Mouse (Mus musculus): ENCODE measurements around the gene Olfr1347. TPM values are rescaled to one million over a fixed set of nuclear protein-coding genes. Genes with fewer than 3 reads are reported as not detected.

The Olfr1347 gene
- polyA plus RNA-seq, 1 experiment from 2014 or later: not detected

DNA sequence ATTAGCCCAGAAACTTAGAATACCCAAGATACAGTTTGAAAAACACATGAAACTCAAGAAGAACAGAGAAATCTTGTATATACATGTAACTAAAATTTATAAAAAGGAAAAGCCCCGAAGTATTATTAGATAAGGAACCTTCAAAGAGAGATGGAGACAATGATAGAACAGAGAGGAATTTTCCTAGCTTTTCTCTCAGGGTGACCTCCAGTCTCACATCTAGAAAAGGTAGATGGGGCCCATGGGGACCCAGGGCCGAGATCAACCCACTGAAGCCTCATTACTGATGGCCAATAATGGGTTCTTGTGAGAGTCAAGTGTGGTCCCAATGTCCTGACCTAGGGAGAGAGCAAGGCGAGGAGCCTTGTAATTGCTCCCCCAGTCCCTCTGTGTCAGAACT lies 61.2 kb downstream of the Olfr1347 start, which contains the start of gene Olfr1344:
Olfr1344 (plus strand) TSS at position 301 of the 400 bp plus-strand sequence.
- Histone ChIP-seq H3K9me3 (no peaks in the 10 kb centered on the region), H3K27ac (no peak within 1 kb of the TSS), H3K9ac (no peak within 1 kb of the TSS), H3K4me3 (no peak within 1 kb of the TSS), H3K4me2 (replicated peaks) (no peak within 1 kb of the TSS), H3K36me3 (no peaks in the 10 kb centered on the region), H3K4me1 (no peaks in the 10 kb centered on the region), H3K27me3 (no peaks in the 10 kb centered on the region)
- WGBS: 62% methylated on average over 3 of the region's 3 CpGs
- ATAC-seq (ENCODE audit: low FRiP score, low read depth): no peak

Other genes with a start within 250 kb of the Olfr1347 start
- not detected in 2 replicates for gene Epp13, start 247.0 kb downstream of the Olfr1347 start, polyA plus RNA-seq (2015; fragmentation: Nextera tagmentation; extraction: Ambion mirVana)
- 10.0 and 11.9 TPM in 2 replicates for gene Zfp667, start 213.2 kb downstream of the Olfr1347 start, polyA plus RNA-seq (2015; fragmentation: Nextera tagmentation; extraction: Ambion mirVana)
- gene Zfp583, start 168.5 kb downstream of the Olfr1347 start, polyA plus RNA-seq (2015; fragmentation: Nextera tagmentation; extraction: Ambion mirVana): 9.3 and 9.6 TPM in 2 replicates
- gene Gm3854, start 156.0 kb downstream of the Olfr1347 start, polyA plus RNA-seq (2015; fragmentation: Nextera tagmentation; extraction: Ambion mirVana): 3.2 and 3.3 TPM in 2 replicates
- 2.7 and 3.7 TPM in 2 replicates for gene Zfp78, start 136.5 kb downstream of the Olfr1347 start, polyA plus RNA-seq (2015; fragmentation: Nextera tagmentation; extraction: Ambion mirVana)
- 11.8 and 12.5 TPM in 2 replicates for gene Zfp28, start 116.5 kb downstream of the Olfr1347 start, polyA plus RNA-seq (2015; fragmentation: Nextera tagmentation; extraction: Ambion mirVana)
- 0.41 TPM in 1 of 2 replicates, not detected in the other for gene Smim17, start 101.0 kb downstream of the Olfr1347 start, polyA plus RNA-seq (2015; fragmentation: Nextera tagmentation; extraction: Ambion mirVana)
- not detected in 2 replicates for gene Gm20715, start 89.5 kb downstream of the Olfr1347 start, polyA plus RNA-seq (2015; fragmentation: Nextera tagmentation; extraction: Ambion mirVana)
- gene Olfr1344, start 61.1 kb downstream of the Olfr1347 start, polyA plus RNA-seq (2015; fragmentation: Nextera tagmentation; extraction: Ambion mirVana): not detected in 2 replicates
- gene Olfr1336, start 43.6 kb downstream of the Olfr1347 start, polyA plus RNA-seq (2015; fragmentation: Nextera tagmentation; extraction: Ambion mirVana): not detected in 2 replicates
- not detected in 2 replicates for gene Olfr1346, start 32.7 kb downstream of the Olfr1347 start, polyA plus RNA-seq (2015; fragmentation: Nextera tagmentation; extraction: Ambion mirVana)
- not detected in 2 replicates for gene Olfr5, start 12.8 kb downstream of the Olfr1347 start, polyA plus RNA-seq (2015; fragmentation: Nextera tagmentation; extraction: Ambion mirVana)
- not detected in 2 replicates for gene Olfr1348, start 9.0 kb upstream of the Olfr1347 start, polyA plus RNA-seq (2015; fragmentation: Nextera tagmentation; extraction: Ambion mirVana)
- not detected in 2 replicates for gene Olfr1349, start 23.2 kb upstream of the Olfr1347 start, polyA plus RNA-seq (2015; fragmentation: Nextera tagmentation; extraction: Ambion mirVana)
- gene Olfr1350, start 65.1 kb upstream of the Olfr1347 start, polyA plus RNA-seq (2015; fragmentation: Nextera tagmentation; extraction: Ambion mirVana): not detected in 2 replicates
- gene Zim1, start 196.7 kb upstream of the Olfr1347 start, polyA plus RNA-seq (2015; fragmentation: Nextera tagmentation; extraction: Ambion mirVana): 4.8 and 6.4 TPM in 2 replicates
- 230 and 252 TPM in 2 replicates for gene Peg3, start 230.7 kb upstream of the Olfr1347 start, polyA plus RNA-seq (2015; fragmentation: Nextera tagmentation; extraction: Ambion mirVana)
- gene Usp29, start 230.8 kb upstream of the Olfr1347 start, polyA plus RNA-seq (2015; fragmentation: Nextera tagmentation; extraction: Ambion mirVana): 13.4 and 14.9 TPM in 2 replicates